Mouse (Mus musculus): ENCODE measurements around the gene Ndst4.

Gene Ndst4

DNA sequence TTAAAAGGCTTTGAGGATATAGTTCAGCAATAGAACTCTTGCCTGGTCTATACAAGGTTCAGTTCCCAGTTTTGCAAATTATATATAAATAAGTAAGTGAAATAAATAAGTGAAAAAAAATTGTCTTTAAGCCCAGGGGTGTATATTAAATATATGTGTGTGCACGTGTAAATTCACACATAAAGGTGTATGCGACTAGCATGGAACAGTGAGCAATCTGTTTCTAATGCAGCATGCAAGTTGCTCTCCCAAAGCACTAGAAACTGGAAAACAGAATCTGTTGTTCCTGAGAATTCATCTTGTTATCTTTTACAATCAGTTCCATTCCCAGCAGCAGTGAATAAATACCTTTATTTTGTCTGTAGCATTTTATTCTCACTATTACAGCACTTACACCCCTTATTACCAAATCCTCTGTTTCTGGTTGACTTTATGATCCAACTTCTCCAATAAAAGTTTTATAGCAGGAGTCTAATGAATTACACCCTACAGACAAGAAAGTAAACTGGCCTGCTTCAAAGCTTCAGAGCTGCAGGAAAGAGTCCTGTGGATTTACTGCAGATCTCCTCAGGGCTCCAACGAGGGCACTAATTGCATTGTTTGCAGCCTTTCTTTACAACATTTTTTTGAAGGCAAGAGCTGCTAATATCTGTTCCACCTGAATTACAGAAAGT, 340.7 kb downstream of the Ndst4 start:
- DNase-seq: no peak

DNA sequence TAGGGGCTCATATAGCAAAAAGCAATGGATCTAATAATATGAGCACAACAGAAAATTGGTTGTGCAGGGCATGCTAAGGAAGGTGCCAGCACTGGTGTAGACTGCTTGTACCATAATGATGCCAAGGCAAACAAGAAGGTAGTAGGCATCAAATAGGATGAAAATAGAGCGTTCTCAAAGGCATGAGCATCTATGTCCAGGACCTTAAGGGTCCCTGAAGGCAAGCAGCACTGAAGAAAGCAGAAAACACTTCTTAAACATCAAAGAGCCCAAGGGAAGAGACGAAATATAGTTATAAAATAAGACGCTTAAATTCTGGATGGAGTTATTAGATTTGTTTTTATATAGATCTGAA, 341.2 kb downstream of the Ndst4 start:
- DNase-seq: no peak

DNA sequence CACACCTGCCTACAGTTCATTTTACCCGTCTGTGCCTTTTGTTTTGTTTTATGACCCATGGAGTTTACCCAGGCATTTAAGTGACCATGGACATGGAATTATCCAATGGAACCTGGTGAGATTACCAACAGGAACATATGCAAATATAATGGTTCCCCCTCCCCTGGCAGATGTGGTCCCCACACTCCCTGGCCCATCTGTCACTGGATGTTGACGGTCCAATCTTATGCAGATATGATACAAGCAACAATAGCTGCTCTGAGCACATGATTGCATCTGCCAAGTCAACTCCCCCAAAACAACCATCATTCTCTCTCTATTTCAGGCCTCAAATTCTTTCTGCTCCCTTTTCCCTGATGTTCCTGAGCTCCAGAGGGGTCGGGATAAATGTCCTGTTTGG, 342.5 kb downstream of the Ndst4 start:
- DNase-seq: no peak

DNA sequence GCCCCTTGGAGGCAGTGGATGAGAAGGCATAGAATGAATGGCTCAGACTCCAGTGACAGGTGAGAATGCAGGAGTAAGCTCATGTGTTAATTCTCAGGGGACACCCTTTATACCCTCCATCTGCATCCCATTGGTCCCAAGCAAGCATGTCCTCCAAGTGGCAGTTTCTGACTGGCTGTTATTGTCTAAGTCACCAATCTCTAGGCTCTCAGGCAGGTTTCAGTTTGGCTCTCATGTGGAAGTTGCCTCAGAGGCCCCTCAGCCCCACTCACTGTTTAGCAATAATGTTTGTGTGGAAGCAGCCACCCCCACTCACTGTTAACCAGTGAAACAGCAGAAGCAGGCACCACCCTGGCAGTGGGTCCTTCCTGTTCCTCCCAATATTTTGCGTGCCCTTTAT, 353.0 kb downstream of the Ndst4 start:
- no peak for DNase-seq

DNA sequence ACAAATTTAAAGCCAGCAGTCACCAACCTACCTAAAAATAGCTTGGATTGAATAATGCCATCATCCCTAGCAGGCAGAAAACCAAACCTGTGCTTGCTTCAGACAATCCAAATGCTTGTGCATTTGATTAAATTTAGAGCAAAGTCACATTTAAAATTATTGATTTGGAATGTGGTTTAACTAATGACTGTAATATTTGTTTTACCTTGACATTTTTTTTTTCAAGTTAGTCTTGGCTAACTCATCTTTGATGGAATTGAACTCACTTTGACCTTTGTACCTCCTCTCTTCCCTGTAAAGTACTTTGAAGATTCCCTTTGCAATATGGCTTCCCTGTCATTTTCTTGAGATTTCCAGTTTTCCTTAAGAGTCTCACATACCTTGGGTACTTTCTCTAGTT, 356.8 kb downstream of the Ndst4 start:
- DNase-seq: no peak

Measured in cerebellum, postnatal 36 days (tissue).